Mouse (Mus musculus): ENCODE data around the gene Nupr1l.
A peak's percentile ranks its signal among the peaks of the same experiment; 100 is the strongest.
"Not testable (repeated sequence)": the region's sequence is repeated elsewhere in the genome, so short reads cannot be mapped to it uniquely, and the experiment has no call there.

The Nupr1l gene

DNA sequence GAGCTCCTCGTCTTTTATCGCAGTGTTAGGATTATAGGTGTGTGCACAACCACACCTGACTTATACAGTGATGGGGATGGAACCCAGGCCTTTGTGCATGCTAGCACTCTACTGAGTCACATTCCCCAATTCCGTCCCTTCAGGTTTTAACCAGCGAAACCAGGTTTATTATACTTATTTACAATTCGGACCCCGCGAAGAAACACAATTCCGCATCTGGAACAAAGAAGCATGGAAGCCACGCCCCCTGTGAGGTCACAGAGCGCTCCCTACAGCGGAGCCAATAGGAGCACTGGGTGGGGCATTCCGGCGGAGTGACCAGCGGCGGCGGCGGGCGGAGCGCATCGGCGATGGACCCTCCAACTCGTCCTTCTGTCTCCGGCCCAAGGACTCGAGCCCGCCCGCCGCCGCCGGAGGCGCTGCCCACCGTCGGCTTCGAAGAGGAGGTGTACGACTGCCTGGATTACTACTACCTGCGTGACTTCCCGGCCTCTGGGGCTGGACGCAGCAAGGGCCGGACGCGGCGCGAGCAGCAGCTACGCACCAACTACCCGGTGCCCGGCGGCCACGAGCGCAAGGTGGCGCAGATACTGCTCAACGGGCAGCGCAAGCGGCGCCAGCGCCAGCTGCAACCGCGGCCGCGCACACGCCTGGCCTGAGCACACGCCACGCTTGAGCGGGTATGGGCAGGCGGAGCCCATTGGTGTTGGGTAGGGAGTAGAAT lies at the start of gene Nupr1l:
Gene Nupr1l (plus strand): TSS at position 299 of the 724 bp plus-strand sequence.
- peak; percentile 96 for DNase-seq

DNA sequence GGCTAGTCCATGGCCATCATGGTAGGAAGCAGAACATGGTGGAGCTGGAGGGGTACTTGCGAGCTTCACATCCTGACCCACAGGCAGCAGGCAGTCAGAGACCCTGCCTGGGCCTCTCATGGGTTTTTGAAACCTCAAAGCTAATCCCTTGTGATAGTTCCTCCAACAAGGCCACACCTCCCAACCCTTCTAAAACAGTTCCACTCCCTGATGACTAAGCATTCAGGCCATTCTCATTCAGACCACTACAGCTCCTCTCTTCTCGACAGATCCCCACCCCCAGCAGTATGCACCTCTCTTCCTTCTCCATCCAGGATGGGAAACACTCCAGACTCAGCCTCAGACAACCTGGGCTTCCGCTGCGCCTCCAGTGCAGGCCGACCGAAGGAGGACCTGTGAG lies 46.0 kb upstream of the Nupr1l start:
- no peak for DNase-seq

DNA sequence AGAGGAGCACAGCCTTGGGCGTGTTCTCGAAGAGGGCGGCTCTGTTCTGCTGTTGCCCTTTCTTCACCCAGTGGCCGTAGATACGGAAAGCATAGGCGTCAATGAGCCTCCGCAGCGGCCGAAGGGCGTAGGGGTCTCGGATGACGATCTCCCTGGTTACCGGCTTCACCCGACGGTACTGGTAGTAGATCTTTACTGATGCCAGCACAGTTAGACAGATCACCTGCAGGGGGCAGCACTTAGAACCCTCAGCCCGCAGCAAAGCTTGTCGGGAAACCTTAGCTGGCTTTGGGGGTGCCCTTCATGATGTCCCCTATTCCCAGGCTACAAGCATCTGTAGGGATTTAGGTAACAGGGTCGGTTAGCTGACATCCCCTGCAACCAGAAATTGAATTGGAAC lies 43.9 kb upstream of the Nupr1l start:
- peak; percentile 57 for DNase-seq

- DNase-seq, result no peak
Observed at GRCm38 (mm10) chr5:129865841-129866240, 42.5 kb upstream of the Nupr1l start.

- no peak for DNase-seq
Observed at GRCm38 (mm10) chr5:129869238-129869995, 38.9 kb upstream of the Nupr1l start.

- DNase-seq, result no peak
Observed at GRCm38 (mm10) chr5:129871238-129871637, 37.1 kb upstream of the Nupr1l start.

DNA sequence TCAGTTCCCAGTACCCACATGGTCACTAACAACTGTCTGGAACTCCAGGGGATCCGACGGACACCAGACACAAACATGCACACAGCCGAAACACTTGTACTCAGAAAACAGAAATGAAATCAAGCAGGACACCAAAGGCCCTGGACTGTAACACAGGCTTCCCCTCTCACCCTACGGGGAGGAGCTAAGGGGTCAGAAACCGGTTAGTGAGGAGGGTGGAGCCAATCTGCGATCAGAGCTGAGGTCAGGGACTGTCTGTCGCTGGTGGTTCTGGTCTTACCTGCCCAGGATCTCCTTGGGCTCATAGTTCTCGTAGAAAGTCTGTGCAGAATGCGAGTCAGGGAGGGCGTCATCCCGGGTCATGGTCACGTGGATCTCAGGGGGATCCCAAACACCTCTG lies 34.4 kb upstream of the Nupr1l start:
- DNase-seq, result no peak

- no peak for DNase-seq
Observed at GRCm38 (mm10) chr5:129875098-129875497, 33.2 kb upstream of the Nupr1l start.

DNA sequence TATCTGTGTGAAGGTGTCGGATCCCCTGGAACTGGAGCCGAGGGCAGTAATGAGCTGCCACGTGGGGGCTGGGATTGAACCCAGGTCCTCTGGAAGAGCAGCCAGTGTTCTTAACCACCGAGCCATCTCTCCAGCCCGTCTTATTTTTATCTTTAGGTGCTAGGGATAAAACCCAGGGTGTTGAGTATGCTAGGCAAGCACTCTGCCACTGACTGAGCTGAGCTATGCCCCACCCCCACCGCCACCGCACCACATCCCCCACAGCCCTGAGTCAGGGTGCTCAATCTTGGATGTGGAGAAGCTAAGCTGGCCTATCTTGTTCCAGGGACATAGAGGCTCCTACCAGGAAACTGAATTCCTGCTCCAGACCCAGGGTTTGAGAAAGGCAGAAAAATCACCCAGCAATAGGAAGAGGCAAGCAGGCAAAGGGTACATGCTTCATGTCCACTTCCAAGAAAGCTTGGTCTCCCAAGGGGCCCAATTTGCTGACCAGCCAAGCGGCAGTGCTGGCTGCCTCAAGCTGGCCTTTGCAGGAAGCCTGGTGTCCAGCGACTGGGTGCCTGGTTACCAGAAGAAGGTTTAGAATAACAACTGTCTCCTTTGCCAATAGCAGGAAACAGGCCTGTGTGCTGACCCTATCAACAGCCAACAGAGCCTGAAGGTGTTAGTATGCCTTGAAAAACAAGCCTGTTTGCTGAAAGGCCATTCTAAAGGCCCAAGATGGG lies 30.4 kb upstream of the Nupr1l start:
- no peak for DNase-seq

GRCm38 (mm10) chr5:129878946-129879345 lies 29.4 kb upstream of the Nupr1l start:
- DNase-seq, result peak; percentile 83

GRCm38 (mm10) chr5:129879888-129880287 lies 28.5 kb upstream of the Nupr1l start:
- no peak for DNase-seq

- no peak for DNase-seq
Observed at GRCm38 (mm10) chr5:129886271-129886670, 22.1 kb upstream of the Nupr1l start.

DNA sequence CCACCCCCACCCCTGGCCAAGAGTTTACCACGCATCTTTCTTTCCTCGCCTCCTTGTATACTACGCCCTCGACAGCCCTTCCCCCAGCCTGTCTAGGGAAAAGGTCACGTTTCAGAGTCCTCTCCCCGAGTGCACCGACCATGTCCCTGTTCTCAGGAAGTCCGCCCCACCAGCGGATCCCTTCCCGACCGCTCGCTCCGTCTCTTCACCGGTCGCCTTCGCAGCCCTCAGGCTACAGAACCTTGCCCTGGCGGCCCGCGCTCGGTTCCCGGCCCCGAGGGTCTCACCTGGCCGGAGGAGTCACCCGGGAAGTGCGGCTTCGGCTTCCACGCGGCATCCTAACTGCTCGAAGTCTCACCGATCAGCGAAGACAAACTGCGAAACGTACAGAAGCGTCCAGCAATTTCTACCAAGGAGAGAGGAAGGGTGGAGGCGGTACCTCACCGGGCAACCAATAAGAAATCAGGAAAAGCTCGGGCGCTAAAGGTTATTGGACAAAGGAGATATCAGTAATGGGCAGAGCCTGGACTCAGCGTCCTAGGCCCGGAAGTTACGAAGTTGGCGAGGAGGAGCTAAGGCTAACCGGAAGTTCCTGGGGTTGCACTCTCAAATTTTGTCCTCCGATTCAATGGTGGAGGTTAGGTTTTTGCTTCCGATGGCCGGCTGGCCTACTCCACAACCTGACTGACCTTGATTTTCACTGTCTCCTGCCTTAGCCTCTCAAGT lies 21.3 kb upstream of the Nupr1l start, which contains the start of gene Chchd2:
Gene Chchd2 (minus strand): TSS at position 560 of the 726 bp plus-strand sequence.
- DNase-seq, result peak; percentile 97

- DNase-seq, result not testable (repeated sequence)
Observed at GRCm38 (mm10) chr5:129890390-129890789, 17.9 kb upstream of the Nupr1l start.

DNA sequence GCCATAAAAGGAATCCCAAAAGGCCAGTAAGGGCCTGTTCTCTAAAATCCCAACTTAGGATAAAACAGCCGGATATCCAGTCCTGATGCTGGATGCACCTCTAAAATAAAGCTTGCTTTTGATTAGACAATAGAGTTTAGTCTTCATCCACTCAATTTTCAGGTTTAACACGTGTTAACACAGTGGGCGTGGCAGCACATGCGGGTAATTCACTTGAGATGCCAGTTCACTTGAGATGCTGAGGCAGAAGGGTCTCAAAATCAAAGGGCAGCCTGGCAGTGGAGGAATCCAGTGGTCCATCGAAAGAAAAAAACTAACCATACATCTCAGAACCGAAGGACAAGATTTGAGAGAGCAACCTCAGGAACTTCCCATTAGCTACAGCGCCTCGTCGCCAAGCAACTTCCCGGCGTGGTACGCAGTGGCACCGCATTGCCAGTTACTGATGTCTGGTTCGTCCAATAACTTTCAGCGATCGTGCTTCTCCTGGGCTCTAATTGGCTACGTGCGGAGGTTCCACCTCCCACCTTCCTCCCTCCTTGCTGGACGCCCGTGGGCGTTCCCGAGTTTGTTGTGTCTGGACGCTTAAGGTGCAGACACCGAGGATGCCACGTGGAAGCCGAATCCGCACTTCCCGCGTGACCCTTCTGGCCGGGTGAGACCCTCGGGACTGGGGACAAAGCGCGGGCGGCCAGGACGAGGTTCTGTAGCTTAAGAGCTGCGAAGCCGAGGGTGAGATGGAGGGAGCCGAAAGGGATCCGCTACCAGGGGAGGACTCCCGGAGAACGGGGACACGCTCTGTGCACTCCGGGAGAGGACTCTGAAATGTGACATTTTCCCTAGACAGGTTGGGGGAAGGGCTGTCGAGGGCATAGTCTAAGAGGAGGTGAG lies 12.9 kb upstream of the Nupr1l start, which contains the start of gene Zbed5:
Gene Zbed5 (plus strand): TSS at position 526 of the 891 bp plus-strand sequence.
- peak; percentile 94 for DNase-seq

DNA sequence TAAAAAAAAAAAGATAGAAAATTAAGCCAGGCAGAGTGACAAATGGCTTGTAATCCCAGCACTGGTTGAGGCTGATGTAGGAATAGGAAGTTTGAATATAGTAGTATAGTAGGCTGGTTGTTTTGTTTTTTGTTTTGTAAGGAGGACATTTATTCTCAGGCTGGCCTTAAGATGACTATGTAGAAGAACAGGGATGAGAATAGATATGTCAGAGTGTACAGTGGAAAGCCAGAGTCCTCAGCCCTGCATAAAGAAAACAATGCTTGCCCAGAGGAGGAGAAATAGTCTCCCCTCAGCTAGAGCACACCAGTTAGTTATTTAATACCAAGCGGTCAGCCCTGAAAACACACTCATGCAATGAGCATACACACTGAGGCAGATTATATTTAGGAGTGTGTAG lies 9.9 kb upstream of the Nupr1l start, which contains the start of gene Phkg1:
Gene Phkg1 (minus strand): TSS at position 101 of the 400 bp plus-strand sequence.
- no peak for DNase-seq

GRCm38 (mm10) chr5:129907775-129908174 lies 565 bp upstream of the Nupr1l start:
- DNase-seq, result no peak

GRCm38 (mm10) chr5:129909147-129909546 lies 807 bp downstream of the Nupr1l start:
- DNase-seq, result no peak

DNA sequence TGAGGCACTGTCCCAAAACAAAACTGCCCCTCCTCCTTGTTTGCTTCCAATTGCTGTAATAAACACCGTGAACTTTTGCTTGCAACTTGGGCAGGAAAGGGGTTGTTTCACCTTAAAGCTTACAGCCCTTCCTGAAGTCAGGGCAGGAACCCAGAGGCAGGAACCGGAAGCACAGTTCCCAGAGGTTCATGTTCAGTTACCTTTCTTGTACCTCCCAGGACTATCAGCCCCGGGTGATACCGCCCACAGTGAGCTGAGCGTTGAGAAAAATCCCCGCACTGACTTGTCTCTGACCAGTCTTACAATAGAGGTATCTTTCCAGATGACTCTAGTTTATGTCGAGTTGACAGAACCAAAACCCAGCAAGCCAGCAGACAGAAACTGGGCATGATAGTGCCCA lies 1.3 kb downstream of the Nupr1l start:
- DNase-seq, result no peak

DNA sequence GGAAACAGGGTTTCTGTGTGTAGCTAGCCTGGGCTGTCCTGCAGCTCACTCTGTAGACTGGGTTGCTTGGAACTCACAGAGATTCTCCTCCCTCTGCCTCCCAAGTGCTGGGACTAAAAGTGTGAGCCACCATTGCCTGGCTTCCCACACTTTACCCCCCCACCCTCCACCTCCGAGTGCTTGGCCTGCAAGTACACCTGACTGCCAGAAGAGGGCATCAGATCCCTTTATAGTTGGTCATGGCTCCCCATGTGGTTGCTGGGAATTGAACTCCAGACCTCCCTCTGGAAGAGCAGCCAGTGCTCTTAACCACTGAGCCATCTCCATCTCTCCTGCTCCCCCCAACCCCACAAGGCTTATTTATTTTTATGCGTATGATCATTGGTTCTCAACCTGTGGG lies 5.7 kb downstream of the Nupr1l start:
- DNase-seq, result peak; percentile 52

DNA sequence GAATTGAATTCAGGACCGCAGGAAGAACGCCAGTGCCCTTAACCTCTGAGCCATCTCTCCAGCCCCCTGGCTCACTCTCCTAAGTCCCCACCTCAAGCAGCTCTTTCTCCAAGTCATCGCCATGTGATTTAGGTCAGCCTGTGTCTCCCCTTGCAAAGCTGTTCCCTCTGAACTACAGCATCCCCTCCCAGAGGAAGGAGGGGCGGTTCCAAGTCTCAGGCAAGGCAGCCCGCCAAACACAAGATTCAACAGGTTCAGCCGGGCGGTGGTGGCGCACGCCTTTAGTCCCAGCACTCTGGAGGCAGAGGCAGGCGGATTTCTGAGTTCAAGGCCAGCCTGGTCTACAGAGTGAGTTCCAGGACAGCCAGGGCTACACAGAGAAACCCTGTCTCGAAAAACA lies 7.2 kb downstream of the Nupr1l start:
- not testable (repeated sequence) for DNase-seq
